Mouse (Mus musculus) liver, postnatal 0 days (tissue): ENCODE data around the gene Gpr146.
A peak's percentile ranks its signal among the peaks of the same experiment; 100 is the strongest.

ENCODE experiments used
- CTCF ChIP-seq: sonication (generic); IDR thresholded peaks from 2 replicates; pipeline ENCODE4 v1.5.1; 2016; ENCODE audit warnings: antibody characterized with exemption, low read depth
- EP300 ChIP-seq: IDR thresholded peaks from 2 replicates; pipeline ENCODE4 v1.6.1; 2016; ENCODE audit warnings: antibody characterized with exemption, low read depth, mild to moderate bottlenecking

GRCm38 (mm10) chr5:139364260-139364910 is 13.1 kb upstream of the Gpr146 start:
- peak; percentile 99 for TF ChIP-seq CTCF
- no peak for TF ChIP-seq EP300
